Mouse (Mus musculus) midbrain, embryonic 11.5 days (tissue): ENCODE data around the gene Dnajb12. TPM values are rescaled to one million over a fixed set of nuclear protein-coding genes. Genes with fewer than 3 reads are reported as not detected.
A peak's percentile ranks its signal among the peaks of the same experiment; 100 is the strongest.
"Not testable (repeated sequence)": the region's sequence is repeated elsewhere in the genome, so short reads cannot be mapped to it uniquely, and the experiment has no call there.

ENCODE experiments used
- ATAC-seq: fragments of 200-750 bp; cut with Nextera tagmentation; 2 replicates; pipeline ENCODE4 v1.8.0; 2017; ENCODE audit warnings: moderate TSS enrichment, moderate library complexity; ENCODE audit not compliant: low FRiP score
- DNase-seq: peaks from one replicate; pipeline ENCODE4 v3.0.0; 2015; ENCODE audit warnings: low spot score; ENCODE audit errors: missing footprints
- H3K27ac ChIP-seq: fragments of 300-500 bp; sonication (generic); 2 replicates; pipeline ENCODE4 v1.5.1; 2014; ENCODE audit warnings: low read depth, low read length
- H3K27me3 ChIP-seq: fragments of 300-500 bp; sonication (generic); 2 replicates; pipeline ENCODE4 v1.6.1; 2014; ENCODE audit warnings: mild to moderate bottlenecking, low read length, moderate library complexity, mixed read lengths; ENCODE audit not compliant: control insufficient read depth, insufficient read depth
- H3K36me3 ChIP-seq: fragments of 300-500 bp; sonication (generic); 2 replicates; pipeline ENCODE4 v1.6.1; 2014; ENCODE audit warnings: mild to moderate bottlenecking, low read length, moderate library complexity, mixed read lengths; ENCODE audit not compliant: control insufficient read depth, insufficient read depth
- H3K4me1 ChIP-seq: fragments of 300-500 bp; sonication (generic); 2 replicates; pipeline ENCODE4 v1.6.1; 2014; ENCODE audit warnings: low read length; ENCODE audit not compliant: control insufficient read depth, insufficient read depth
- H3K4me2 ChIP-seq: fragments of 300-500 bp; sonication (generic); 2 replicates; pipeline ENCODE4 v1.6.1; 2014; ENCODE audit warnings: mild to moderate bottlenecking, moderate library complexity
- H3K4me3 ChIP-seq: fragments of 300-500 bp; sonication (generic); 2 replicates; pipeline ENCODE4 v1.5.1; 2014; ENCODE audit warnings: low read depth, low read length
- H3K9ac ChIP-seq: fragments of 300-500 bp; sonication (generic); 2 replicates; pipeline ENCODE4 v1.6.1; 2014; ENCODE audit warnings: low read length
- H3K9me3 ChIP-seq: fragments of 300-500 bp; sonication (generic); 2 replicates; pipeline ENCODE4 v1.6.1; 2016; ENCODE audit warnings: low read length; ENCODE audit not compliant: control insufficient read depth
- WGBS: fragments of 180-500 bp; shearing (Covaris S2); extraction: QIAGEN DNeasy Blood & Tissue Kit; methylation state at CpG from one replicate; pipeline ENCODE4 v1.1.7; 2014; 5-methylcytosine and 5-hydroxymethylcytosine counted together
- polyA plus RNA-seq: library from polyadenylated mRNA; unstranded; fragments of >200 nt; fragmentation: Nextera tagmentation; extraction: Ambion mirVana; gene quantifications from 2 replicates; pipeline ENCODE4 v1.2.1, GENCODE M21; 2014

Gene Dnajb12
- polyA plus RNA-seq, 1 experiment from 2014 or later = 22.4 TPM

DNA sequence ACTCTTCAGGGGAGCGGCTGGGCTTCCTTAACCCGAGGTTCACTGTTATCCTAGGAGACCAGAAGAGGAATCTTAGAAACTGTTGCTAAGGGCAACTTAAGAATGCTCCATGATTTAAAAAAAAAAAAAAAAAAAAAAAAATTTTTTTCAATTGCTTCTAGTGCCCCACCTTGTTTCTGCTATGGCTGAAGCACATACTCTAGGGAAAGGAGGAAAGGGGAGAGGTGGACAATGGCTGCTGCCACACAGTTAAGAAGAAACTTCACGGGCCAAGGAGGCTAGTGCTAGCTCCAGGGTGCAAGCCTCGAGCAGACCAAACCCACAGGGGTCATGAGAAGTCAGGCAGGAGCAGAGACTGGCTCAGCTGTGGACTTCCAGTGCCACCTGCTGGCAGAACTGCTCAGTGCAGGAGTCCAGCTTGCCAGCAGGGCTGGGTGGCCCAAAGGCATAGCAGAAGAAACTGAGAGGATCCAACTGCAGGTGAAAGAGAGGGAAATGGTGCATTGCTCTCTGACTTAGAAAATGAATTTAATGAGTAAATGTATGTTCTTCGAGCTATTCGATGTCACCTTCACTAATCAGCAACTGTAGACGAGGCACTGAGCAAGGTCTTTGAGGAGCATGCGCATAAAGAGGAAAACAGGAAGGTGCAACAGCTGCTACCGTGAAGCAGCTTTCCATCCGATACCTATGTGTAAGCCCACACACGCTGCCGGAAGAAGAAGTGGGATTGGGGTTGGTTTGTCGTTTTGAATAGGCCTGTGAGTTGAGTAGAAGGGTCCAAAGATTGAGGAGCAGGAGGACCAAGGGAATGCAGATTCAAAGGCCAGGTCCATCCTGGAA is 14.3 kb upstream of the Dnajb12 start:
- 36% methylated on average over 13 of the region's 13 CpGs for WGBS
- no peak overlapping the region for H3K4me2 ChIP-seq
- H3K4me3 ChIP-seq = no peak overlapping the region
- H3K27ac ChIP-seq = no peak overlapping the region
- DNase-seq (peak; percentile 99), ATAC-seq (peak; percentile 79)
- no peaks in the 10 kb centered on the region for H3K36me3 ChIP-seq
- H3K27me3 ChIP-seq = no peaks in the 10 kb centered on the region
- H3K4me1 ChIP-seq = peaks cover 4% of the 10 kb centered on the region; the same call in 1 of the 2 replicates
- no peaks in the 10 kb centered on the region for H3K9me3 ChIP-seq
- no peak overlapping the region for H3K9ac ChIP-seq

DNA sequence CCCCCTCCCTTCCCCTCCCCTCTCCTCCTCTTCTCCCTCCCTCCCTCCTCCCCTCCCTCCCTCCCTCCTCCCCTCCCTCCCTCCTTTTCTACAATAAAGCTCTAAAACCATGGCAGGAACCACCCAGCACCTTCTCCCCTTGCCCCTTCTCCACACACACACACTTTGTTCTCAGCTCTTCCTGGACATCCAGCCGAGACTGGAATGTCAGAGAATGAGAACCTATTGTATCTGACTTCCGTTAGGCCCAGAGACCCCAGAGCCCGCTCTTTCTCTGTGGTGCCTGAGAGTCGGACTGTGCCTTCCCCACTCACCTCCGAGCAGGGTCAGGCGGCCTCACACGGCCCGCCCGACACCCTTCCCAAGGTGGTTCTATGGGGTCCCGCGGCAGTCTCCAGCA is 11.1 kb upstream of the Dnajb12 start:
- Histone ChIP-seq H3K27me3 (no peaks in the 10 kb centered on the region), H3K4me3 (no peak overlapping the region), H3K4me1 (peaks cover 4% of the 10 kb centered on the region; the same call in 1 of the 2 replicates), H3K36me3 (no peaks in the 10 kb centered on the region), H3K27ac (no peak overlapping the region), H3K4me2 (no peak overlapping the region), H3K9me3 (no peaks in the 10 kb centered on the region), H3K9ac (no peak overlapping the region)
- 60% methylated on average over 11 of the region's 11 CpGs for WGBS
- ATAC-seq (no peak), DNase-seq (no peak)

GRCm38 (mm10) chr10:59870038-59870437 is 9.3 kb upstream of the Dnajb12 start:
- DNase-seq = no peak
- H3K27me3 ChIP-seq = no peaks in the 10 kb centered on the region
- 87% methylated on average over 6 of the region's 6 CpGs for WGBS
- no peak; the same call in 1 of the 2 replicates for ATAC-seq
- no peak overlapping the region for H3K9ac ChIP-seq
- no peak overlapping the region for H3K4me3 ChIP-seq
- no peaks in the 10 kb centered on the region for H3K36me3 ChIP-seq
- no peaks in the 10 kb centered on the region; the same call in 1 of the 2 replicates for H3K4me1 ChIP-seq
- H3K4me2 ChIP-seq = no peak overlapping the region
- no peaks in the 10 kb centered on the region for H3K9me3 ChIP-seq
- no peak overlapping the region for H3K27ac ChIP-seq

GRCm38 (mm10) chr10:59872651-59873050 is 6.7 kb upstream of the Dnajb12 start:
- H3K27ac ChIP-seq, ATAC-seq, H3K4me3 ChIP-seq, H3K4me2 ChIP-seq, H3K9me3 ChIP-seq, DNase-seq, H3K9ac ChIP-seq, H3K27me3 ChIP-seq, H3K4me1 ChIP-seq, H3K36me3 ChIP-seq: not testable (repeated sequence)
- WGBS = 87% methylated on average over 4 of the region's 4 CpGs

GRCm38 (mm10) chr10:59873206-59873605 is 6.2 kb upstream of the Dnajb12 start:
- Histone ChIP-seq H3K4me1 (no peaks in the 10 kb centered on the region), H3K27ac (no peak overlapping the region), H3K4me3 (no peak overlapping the region), H3K9me3 (no peaks in the 10 kb centered on the region), H3K4me2 (no peak overlapping the region), H3K36me3 (no peaks in the 10 kb centered on the region), H3K9ac (no peak overlapping the region), H3K27me3 (no peaks in the 10 kb centered on the region)
- DNase-seq = no peak
- no peak for ATAC-seq
- 89% methylated on average over 5 of the region's 5 CpGs for WGBS

GRCm38 (mm10) chr10:59873613-59874012 is 5.7 kb upstream of the Dnajb12 start:
- Histone ChIP-seq H3K9ac (no peak overlapping the region), H3K27me3 (no peaks in the 10 kb centered on the region), H3K27ac (no peak overlapping the region), H3K4me2 (no peak overlapping the region), H3K36me3 (no peaks in the 10 kb centered on the region), H3K4me3 (no peak overlapping the region), H3K9me3 (no peaks in the 10 kb centered on the region), H3K4me1 (no peaks in the 10 kb centered on the region)
- DNase-seq (no peak), ATAC-seq (no peak)
- 85% methylated on average over 5 of the region's 5 CpGs for WGBS

DNA sequence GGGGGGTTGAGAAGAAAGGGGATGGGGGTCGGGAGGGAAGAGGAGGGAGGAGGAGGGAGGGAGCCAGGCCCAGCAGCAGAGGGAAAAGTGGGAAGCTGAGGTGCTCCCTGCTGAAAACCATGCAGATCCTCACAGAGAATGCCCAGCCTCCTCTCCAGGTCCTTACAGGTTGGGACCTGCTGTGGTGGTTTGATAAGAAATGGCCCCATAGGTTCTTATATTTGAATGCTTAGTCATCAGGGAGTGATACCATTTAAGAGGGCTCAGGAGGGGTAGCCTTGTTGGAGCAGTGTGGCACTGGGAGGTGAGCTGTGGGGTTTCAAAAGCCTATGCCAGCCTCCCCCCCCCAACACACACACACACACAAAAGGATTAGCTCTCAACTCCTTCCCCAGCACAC is 4.0 kb upstream of the Dnajb12 start:
- WGBS = 30% methylated on average over 1 of the region's 1 CpGs
- Histone ChIP-seq H3K27me3 (no peaks in the 10 kb centered on the region), H3K9ac (no peak overlapping the region), H3K4me2 (no peak overlapping the region), H3K27ac (no peak overlapping the region), H3K36me3 (no peaks in the 10 kb centered on the region), H3K4me1 (peaks cover under 1% of the 10 kb centered on the region; the same call in 1 of the 2 replicates), H3K4me3 (no peak overlapping the region), H3K9me3 (no peaks in the 10 kb centered on the region)
- DNase-seq = no peak
- ATAC-seq = no peak

GRCm38 (mm10) chr10:59876698-59877097 is 2.7 kb upstream of the Dnajb12 start:
- not testable (repeated sequence) for H3K4me2 ChIP-seq, H3K27ac ChIP-seq, DNase-seq, H3K4me1 ChIP-seq, ATAC-seq, H3K9ac ChIP-seq, H3K36me3 ChIP-seq, H3K27me3 ChIP-seq, H3K9me3 ChIP-seq, H3K4me3 ChIP-seq
- 97% methylated on average over 2 of the region's 4 CpGs for WGBS

DNA sequence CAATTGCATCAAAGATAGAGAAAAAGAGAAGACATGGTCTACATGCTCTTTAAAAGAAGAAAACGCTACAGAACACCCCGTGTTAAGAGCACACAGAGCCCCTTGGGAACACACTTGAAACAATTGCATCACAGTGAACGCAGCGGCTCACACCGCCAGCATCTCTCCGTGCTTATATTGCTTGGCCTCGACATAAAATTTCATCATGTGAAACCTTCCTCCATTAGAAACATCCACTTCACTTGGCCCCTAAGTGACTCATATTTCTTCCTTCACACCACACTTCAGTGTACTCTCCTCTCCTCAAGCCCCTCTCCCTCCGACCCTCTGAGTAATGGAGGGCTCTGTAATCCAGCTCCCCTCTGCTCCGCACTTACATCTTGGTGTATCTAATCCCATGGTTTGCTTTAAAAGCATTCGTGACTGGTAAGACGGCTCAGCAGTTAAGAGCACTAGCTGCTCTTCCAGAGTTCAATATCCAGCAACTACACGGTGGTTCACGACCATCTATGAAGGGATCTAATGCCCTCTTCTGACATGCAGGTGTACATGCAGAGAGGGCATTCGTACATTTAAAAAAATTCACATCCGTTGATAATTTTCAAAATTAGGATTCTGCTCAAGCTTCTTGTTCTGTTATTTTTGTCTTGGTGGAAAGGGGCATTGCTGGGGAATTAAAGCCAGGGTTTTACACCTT is 1.8 kb upstream of the Dnajb12 start:
- Histone ChIP-seq H3K4me1 (peaks cover 7% of the 10 kb centered on the region), H3K4me2 (no peak overlapping the region), H3K9me3 (no peaks in the 10 kb centered on the region), H3K4me3 (no peak overlapping the region), H3K36me3 (no peaks in the 10 kb centered on the region), H3K27me3 (no peaks in the 10 kb centered on the region), H3K9ac (no peak overlapping the region), H3K27ac (no peak overlapping the region)
- DNase-seq (no peak), ATAC-seq (no peak)
- WGBS = 76% methylated on average over 15 of the region's 15 CpGs
